Mouse (Mus musculus) T-cell, adult 2 months (primary cell): ENCODE data around the gene Khdc4.
"Not testable (repeated sequence)": the region's sequence is repeated elsewhere in the genome, so short reads cannot be mapped to it uniquely, and the experiment has no call there.

Experiments
- DNase-seq: peaks from one replicate; pipeline ENCODE4 v3.0.0; 2022; ENCODE audit warnings: low spot score

Khdc4 gene

GRCm38 (mm10) chr3:88655619-88656018, 30.0 kb upstream of the Khdc4 start:
- no peak for DNase-seq

- no peak for DNase-seq
Observed at GRCm38 (mm10) chr3:88658441-88659127, 27.0 kb upstream of the Khdc4 start.

- DNase-seq: no peak
Observed at GRCm38 (mm10) chr3:88659798-88660197, 25.8 kb upstream of the Khdc4 start.

GRCm38 (mm10) chr3:88664095-88664494, 21.5 kb upstream of the Khdc4 start:
- DNase-seq: peak; percentile 56

GRCm38 (mm10) chr3:88677399-88677798, 8.2 kb upstream of the Khdc4 start:
- peak; percentile 56 for DNase-seq

- DNase-seq: no peak
Observed at GRCm38 (mm10) chr3:88683814-88684213, 1.8 kb upstream of the Khdc4 start.

GRCm38 (mm10) chr3:88684236-88684979, 1.2 kb upstream of the Khdc4 start:
- DNase-seq: no peak

- DNase-seq: no peak
Observed at GRCm38 (mm10) chr3:88685958-88686451, 402 bp downstream of the Khdc4 start.

- peak; percentile 6 for DNase-seq
Observed at GRCm38 (mm10) chr3:88686734-88687611, 1.4 kb downstream of the Khdc4 start.

GRCm38 (mm10) chr3:88689079-88689478, 3.5 kb downstream of the Khdc4 start:
- no peak for DNase-seq

- DNase-seq: no peak
Observed at GRCm38 (mm10) chr3:88695545-88695944, 9.9 kb downstream of the Khdc4 start.

GRCm38 (mm10) chr3:88698051-88698450, 12.4 kb downstream of the Khdc4 start:
- DNase-seq: no peak

- DNase-seq: no peak
Observed at GRCm38 (mm10) chr3:88698834-88699233, 13.2 kb downstream of the Khdc4 start.

GRCm38 (mm10) chr3:88700247-88700646, 14.6 kb downstream of the Khdc4 start:
- DNase-seq: no peak

- DNase-seq: no peak
Observed at GRCm38 (mm10) chr3:88701222-88701621, 15.6 kb downstream of the Khdc4 start.

GRCm38 (mm10) chr3:88713709-88714108, 28.1 kb downstream of the Khdc4 start:
- DNase-seq: no peak

GRCm38 (mm10) chr3:88714725-88715124, 29.1 kb downstream of the Khdc4 start:
- no peak for DNase-seq

GRCm38 (mm10) chr3:88715716-88716115, 30.1 kb downstream of the Khdc4 start:
- not testable (repeated sequence) for DNase-seq

GRCm38 (mm10) chr3:88716399-88717197, 31.0 kb downstream of the Khdc4 start, which contains the start of gene Rit1:
Gene Rit1 (plus strand): TSS chr3:88716838.
- DNase-seq: peak; percentile 85

GRCm38 (mm10) chr3:88717198-88717798, 31.7 kb downstream of the Khdc4 start:
- DNase-seq: no peak

GRCm38 (mm10) chr3:88717831-88718230, 32.2 kb downstream of the Khdc4 start:
- no peak for DNase-seq
